Mouse (Mus musculus): ENCODE results near the gene Myo7a.

Gene Myo7a

DNA sequence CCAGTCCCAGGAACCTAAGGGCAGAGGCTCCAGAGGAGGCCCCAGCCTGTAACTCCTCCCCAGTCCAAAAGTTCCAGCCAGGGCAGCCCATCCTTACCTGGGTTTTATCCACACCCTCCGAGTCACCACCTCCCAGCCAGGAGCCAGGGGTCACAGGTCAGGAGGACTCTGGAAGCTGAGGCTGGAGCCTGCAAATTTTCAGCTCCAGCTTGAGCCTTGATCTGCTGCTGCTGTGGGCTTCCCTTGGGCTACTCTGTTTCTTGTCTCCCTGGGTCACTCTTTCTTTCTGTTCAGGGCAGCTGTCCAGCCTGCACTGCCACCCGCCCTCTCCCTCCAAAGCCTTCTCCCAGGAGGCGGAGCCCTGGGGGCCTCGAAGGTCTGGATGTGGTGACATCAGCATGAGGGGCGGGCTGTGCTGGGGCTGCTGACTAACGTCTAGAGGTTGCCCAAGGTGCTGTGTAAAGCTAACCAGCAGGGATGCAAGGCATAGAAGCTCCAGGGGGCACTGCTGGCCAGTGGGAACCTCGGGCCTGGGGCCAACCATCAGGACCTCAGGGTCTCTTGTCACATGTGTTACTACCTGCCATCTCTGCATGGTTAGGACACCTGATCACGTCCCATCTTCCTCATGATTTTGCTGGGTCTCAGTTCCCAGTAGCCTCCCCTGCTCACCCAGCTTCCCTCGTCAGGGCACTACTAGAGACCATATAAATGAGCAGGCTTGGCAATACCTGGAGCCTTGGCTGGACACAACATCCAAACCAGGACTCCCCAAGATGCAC lies at the start of gene Myo7a:
Myo7a (minus strand) TSS at position 346 of the 782 bp plus-strand sequence.
- in situ Hi-C loops (cut with MboI, MseI): loop anchor here (5.0 kb wide), 1 partner anchor 52 kb away; no protein-coding TSS in a partner anchor

DNA sequence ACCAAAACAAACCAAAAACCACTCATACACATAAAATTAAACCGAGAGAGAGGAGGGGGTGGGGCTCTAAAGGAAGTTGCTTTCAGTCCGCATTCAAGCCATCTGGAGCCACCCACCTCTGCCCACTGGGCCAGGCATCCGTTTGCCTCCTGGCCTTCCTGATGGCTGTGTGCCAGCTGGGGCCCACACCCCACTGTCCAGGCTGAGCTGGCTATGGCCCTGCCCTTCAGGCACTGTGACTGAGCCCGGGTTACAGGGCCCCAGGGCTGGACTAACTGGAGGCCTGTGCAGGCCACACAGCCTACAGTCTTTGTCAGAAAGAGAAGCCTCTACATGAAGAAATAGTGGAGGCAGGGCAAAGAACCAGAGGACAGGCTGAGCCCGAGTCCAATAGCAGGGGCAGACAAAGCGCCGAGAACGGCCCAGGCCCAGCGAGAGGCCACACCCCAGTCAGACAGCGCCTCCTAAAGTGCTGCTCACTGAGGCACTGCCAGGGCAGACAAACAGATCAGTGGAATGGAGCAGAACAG lies 45.7 kb upstream of the Myo7a start:
- in situ Hi-C loops (cut with MboI, MseI): no loop called here

DNA sequence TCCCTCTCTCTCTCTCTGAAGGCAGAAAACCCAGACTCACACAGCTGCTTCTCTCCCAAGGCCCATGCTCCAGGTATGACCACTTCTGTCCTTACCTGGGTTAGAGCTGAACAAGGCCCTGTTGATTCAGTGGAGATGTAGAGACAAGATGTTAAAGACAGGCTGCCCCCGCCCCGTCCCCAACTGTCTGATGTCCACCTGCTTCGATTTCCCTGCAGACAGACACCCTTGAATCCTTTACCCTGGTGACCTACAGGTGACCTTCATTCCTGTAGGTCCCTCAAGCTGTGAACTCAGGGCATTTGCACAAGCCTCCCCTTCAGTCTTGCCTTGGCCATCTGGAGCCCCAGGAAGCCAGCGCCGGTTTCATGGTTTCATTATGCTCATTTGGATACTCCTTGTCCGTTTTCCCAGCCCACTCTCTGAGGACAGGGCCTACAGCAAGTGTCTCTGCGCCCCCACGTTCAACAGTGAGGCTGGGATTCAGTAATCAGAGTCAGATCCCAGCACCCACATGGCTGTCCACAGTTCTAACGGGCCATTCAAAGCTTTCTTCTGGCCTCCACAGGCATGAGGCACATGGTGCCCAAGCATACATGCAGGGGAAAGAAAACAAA lies 45.2 kb upstream of the Myo7a start:
- in situ Hi-C loops (cut with MboI, MseI): no loop called here

DNA sequence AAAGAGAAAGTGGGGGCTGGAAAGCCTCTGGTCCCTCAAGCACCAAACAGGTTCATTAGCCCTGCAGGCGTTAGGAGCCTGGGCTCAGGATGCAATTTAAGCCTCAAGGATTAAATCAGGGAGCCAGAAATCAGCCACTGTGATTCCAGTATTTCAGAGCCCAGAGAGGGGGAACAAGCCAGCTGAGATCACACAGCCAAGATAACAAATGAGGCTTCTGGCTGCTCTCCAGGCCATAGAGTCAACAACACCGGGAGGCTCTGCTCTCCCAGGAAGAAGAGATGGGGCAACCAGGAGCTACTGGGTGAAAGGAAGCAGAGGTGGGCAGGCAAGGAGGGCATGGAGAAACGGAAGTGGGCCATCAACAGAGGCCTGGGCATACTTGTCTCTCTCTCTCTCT lies 44.4 kb upstream of the Myo7a start:
- in situ Hi-C loops (cut with MboI, MseI): no loop called here

DNA sequence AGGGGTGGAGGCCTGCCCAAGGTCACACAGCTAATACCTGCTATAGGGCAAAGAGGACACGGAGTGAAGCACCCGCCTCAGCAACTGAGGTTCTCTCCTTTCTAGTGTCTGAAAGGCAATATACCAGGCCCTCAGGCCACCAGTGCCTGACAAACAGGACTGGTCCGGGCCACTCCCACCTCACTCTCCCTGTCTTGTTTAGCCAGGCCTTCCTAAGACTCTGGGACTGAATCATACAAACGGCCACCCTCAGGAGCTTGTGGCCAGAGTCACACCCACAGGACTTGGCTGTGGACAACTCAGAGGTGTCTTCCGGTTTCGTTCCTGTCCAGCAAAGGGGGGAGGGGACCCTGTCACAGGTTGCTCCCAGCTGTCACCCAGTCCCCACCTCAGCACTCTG lies 42.9 kb upstream of the Myo7a start:
- in situ Hi-C loops (cut with MboI, MseI): no loop called here

DNA sequence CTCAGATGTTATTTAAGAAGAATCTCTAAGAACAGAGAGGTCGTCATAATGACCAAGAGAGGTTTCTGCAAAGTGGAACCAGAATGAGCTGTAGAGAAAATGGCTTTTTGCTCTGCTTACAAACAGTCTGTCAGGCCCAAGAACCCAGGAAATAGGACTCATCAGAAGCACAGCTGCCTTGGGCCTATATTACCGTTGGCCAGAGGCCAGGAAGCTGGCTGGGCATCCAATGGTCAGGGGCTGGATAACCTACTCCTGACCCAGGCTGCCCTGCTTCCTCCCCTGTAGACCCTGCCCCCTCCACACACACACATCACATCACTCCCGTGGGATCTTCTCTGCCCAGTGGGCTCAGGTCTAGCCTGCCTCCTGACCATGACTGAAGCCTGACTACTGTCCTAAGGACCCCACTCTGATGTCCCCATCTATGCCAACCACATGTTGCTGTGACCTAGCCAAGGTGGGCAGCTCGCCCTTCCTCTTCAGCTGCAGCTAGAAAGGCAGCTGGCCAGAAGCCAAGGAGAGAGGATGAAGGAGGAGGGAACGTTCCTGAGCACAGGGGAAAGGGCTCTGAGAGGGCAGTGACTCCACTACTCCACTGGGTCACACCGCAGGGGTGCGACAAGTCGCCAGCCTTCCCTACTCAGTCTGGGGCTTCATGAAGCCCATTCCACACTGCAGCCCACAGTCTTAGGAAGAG lies 40.9 kb upstream of the Myo7a start:
- in situ Hi-C loops (cut with MboI, MseI): no loop called here

DNA sequence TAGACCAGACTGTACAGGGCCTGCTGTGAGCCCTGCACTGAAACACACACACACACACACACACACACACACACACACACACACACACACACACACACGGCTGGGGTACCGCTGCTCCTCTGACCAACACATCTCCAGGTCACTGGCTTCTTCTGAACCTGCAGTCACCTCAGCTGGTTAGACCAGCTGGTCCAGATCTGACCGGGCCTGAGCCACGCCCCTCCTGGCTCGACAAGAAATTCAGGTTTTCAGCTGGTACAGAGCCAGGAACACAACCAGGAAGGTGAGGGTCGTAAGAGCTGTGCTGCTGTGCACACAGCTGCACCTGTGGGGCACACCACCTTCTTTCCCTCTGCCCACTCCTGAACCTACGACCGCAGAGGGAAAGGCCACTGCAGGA lies 39.2 kb upstream of the Myo7a start:
- in situ Hi-C loops (cut with MboI, MseI): no loop called here

DNA sequence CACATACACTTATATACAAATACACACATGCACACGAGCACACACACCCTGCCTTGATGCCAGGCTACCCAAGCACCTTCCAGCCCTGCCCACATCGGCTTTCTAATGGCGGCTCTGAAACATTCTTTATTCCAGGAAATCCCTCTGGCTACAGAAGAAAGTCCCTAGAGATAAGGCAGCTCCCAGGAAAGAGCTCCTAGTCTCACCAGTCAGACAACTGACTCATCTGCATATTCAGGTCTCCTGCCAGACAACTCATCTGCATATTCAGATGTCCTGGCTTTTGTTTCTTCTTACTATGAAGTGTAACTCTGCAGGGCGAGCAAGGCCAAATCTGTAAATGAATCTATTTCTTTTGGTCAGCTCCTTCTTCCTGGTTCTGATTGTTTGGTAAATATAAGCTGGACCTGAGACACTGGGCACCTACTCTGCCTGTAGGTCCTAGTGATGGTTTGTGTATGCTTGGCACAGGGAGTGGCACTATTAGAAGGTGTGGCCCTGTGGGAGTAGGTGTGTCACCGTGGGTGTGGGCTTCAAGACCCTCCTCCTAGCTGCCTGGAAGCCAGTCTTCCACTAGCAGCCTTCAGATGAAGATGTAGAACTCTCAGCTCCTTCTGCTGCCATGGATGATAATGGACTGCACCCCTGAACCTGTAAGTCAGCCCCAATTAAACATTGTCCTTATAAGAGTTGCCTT lies 38.5 kb upstream of the Myo7a start:
- in situ Hi-C loops (cut with MboI, MseI): no loop called here

DNA sequence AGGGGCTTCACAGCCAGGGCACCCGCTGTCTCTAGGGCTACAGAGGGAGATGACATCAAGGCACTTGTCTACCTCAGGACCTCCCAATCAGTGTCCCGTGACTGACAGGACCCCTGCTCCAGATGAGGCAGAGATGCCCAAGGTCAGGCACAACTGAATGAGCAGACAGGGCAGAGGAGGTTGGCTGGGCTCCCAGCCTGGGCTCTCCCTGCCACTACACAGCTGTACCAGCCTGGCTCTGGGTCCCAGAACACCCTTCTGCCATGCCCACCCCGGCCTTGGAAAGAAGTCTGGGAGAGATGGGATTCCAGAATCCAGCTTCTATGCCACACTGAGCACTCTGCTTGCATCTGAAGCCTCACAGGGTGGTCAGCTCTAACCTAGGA lies 36.9 kb upstream of the Myo7a start:
- in situ Hi-C loops (cut with MboI, MseI): no loop called here

DNA sequence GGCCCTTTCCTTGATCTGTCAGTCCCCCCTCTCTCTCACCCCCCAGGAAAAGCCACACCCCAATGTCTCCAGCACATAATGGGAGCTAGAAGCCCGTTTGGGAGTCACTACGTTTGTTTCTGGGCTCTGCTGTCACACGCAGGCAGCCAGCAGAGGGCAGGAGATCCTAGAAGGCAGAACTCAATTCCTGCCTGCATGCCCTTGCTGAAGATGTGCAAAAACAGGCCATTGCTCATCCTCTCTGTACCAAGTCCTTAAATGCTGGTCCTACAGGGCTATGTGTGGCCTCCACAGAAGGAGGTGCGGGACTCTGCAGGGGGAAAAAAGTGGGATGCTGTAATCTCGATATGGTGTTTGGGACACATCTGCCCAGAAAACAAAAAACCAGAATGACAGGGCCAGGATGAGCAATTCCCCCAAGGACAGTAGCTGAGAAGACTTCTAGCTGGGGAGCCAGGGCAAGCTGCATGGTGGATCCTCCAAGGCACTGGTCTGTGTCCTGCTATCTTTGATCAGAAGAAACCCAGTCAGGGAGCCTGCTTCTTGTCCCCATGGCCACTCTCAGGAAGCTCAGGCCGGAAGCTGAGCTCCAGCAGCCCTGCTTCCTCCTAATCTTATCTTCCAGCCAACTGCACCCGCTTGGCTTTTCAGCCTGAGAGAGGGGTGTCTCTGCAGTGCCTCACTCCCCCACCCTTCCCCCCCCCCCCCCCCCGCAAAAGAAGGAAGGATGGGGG lies 36.4 kb upstream of the Myo7a start:
- in situ Hi-C loops (cut with MboI, MseI): no loop called here

DNA sequence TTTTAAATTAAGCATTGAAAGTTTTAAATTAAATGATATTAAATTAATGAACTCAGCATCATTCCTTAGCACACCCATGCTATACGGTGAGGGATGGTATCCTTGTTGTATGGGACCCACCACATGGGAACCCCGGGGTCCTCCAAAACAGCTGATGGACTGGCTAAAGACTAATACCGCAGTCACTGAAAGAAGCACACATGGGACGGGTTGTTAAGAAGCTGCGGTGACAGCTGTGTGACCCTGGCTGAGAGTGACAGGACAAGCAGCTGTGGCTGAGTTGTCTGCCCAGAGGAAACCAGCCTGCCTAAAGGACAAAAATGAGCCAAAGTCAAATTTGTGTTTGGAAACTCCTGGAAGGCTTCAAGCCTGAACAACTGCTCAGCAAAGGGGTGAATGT lies 34.6 kb upstream of the Myo7a start:
- in situ Hi-C loops (cut with MboI, MseI): no loop called here

DNA sequence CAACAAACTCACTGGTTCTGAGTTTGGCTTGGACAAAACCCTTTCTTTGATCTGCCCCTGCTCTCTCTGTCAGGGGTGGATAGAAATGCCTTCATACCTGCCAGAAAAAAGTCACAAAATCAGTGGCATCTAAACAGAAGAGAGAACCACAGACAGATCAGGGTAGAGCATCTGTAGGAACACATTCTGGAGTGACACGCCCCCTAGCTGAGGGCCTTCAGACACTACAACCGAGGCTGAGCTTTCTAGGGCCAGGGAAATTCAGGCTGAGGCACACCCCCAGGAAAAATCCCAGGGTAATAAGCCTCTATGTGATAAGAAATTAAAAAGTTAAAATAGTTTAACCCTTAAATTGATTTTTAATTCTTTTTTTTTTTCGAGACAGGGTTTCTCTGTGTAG lies 34.0 kb upstream of the Myo7a start:
- in situ Hi-C loops (cut with MboI, MseI): no loop called here

DNA sequence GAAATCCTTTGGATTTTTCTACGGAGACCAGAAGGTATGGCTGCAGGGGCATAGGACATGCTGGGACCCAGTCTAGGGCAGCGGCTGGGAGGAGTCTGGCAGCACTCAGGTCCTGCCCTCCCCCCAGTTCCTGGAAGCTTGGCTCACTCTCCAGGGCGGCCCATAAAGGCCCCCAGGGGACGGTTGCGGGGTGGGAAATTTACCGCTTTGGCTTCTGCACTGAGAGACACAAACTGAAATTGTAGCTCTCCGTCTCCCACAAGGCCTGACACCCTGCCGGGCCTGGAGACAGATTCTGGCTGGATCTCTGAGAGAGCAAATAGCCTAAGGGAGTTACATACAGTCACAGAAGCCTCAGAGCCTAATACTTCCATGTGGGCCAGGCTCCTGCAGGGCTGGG lies 33.1 kb upstream of the Myo7a start:
- in situ Hi-C loops (cut with MboI, MseI): no loop called here

DNA sequence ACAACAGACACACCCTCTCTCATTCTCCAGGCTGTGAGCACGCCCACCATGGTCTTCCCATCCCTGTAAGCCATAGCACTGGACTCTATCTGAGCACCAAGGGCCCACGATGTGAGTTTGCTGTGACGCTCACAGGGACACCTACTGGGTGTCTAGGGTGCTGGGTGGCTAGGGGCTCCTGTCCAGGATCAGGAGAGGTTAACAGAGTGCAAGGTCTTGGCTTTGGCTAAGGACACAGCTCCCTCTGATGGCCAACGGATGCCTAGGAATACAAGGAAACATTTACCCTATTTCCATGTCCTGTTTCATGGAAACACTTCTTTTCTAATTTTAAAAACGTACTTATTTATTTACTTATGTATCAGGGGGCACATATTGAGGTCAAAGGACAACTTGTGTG lies 31.2 kb upstream of the Myo7a start:
- in situ Hi-C loops (cut with MboI, MseI): no loop called here

DNA sequence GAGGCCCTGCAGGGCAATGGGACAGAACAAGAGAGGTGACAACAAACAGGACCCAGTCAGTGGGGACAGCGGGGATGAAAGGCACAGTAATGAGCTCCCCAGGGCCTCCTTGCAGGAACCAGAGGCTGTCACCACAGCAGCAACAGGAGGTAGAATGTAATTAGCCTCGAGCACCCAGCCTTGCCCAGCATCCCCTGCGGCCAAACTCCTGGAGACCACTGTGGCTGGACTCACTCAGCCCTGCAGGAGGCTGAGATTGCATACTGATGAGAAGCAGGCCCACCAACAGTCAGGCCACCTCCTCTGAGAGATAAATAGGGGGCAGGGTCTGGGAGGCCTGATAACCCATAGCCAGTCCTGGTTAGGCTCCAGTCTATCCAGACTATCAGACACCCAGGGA lies 30.5 kb upstream of the Myo7a start:
- in situ Hi-C loops (cut with MboI, MseI): loop anchor here in 1 of 2 experiments (10.0 kb wide), 1 partner anchor 605 kb away; no protein-coding TSS in a partner anchor

DNA sequence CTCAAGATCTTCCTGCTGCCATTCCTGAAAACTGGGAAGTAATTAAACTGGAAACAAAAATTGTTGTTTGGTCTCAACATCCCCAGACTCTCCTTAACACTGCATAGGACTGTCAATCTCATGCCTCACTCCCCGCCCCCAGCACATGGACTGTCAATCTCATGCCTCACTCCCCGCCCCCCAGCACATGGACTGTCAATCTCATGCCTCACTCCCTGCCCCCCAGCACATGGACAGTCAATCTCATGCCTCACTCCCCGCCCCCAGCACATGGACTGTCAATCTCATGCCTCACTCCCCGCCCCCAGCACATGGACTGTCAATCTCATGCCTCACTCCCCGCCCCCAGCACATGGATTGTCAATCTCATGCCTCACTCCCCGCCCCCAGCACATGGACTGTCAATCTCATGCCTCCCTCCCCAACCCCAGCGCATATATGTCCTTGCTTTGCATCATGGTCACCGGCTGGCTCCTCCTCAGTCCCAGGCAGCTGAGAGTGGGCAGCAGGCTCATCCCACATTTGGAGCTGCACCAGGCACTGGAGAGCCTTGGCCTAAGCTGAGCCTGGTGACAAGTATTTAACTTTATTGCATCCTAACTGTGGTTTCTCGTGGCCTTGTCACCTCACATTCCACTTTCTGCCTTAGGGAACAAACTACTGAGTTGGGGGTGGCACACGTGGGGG lies 29.5 kb upstream of the Myo7a start:
- in situ Hi-C loops (cut with MboI, MseI): loop anchor here in 1 of 2 experiments (10.0 kb wide), 1 partner anchor 606 kb away; no protein-coding TSS in a partner anchor

DNA sequence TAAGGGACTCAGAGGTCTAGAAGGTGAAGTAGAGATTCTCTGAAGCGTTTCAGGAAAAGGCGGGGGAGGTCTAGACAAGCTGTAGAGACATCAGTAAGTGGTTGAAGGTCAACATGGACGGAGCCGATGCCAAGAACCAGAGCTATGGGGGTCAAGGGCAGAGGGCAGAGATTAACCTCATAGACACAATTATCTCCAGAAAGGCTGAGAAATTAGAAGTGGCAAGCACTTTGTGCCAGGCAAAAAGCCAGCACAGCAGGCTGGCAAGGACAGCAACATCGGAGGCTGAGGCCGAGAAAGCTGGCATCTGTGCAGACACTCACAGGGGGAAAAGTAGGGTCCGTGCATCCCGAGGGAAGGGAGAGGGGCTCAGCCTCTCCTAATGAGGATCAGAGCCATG lies 28.4 kb upstream of the Myo7a start:
- in situ Hi-C loops (cut with MboI, MseI): loop anchor here in 1 of 2 experiments (10.0 kb wide), 1 partner anchor 607 kb away; no protein-coding TSS in a partner anchor

DNA sequence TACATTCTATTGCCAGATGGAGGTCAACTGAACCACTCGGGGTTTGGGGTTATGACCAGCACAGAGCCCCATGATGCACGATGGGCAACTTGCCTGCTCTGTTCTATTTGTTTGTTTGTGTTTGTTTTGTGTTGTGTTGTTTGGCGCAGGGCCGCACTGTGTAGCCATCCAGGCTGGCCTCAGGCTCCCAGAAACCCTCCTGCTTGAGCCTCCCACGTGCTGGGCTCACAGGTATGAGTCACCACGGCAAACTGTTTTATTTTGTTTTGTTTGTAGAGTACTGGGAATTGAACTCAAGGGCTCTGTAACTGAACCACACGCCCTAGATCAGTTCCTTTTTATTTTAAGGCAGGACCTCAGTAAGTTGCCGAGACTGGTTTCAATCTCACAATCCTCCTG lies 27.1 kb upstream of the Myo7a start:
- in situ Hi-C loops (cut with MboI, MseI): loop anchor here in 1 of 2 experiments (10.0 kb wide), 1 partner anchor 608 kb away; no protein-coding TSS in a partner anchor

DNA sequence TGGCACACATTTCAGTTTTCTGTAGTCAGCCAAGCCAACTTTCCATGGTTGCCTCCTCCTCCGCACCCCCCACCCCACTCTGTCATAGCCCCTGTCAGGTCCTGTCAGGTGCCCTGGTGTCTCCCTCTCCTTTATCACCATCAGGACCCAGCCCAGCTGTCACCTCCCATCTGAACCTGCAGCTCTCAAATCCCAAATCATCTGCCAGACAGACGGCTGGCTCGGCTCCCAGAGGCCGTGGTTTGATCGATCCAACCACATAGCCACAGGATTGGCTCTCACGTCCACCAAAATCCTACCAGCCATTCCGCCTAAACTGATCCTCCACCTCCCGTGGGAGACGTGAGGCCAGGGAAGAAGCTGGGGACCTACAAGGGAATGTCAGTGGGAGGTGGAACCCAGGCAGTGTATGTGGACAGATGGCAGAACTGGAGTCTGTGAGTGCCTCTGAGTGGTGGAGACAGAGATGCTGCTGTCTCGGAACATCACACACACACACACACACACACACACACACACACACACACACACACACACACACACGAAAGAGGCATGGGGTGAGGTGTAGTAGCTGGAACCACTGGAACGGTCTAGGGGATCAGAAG lies 26.6 kb upstream of the Myo7a start:
- in situ Hi-C loops (cut with MboI, MseI): loop anchor here in 1 of 2 experiments (10.0 kb wide), 1 partner anchor 609 kb away; no protein-coding TSS in a partner anchor

DNA sequence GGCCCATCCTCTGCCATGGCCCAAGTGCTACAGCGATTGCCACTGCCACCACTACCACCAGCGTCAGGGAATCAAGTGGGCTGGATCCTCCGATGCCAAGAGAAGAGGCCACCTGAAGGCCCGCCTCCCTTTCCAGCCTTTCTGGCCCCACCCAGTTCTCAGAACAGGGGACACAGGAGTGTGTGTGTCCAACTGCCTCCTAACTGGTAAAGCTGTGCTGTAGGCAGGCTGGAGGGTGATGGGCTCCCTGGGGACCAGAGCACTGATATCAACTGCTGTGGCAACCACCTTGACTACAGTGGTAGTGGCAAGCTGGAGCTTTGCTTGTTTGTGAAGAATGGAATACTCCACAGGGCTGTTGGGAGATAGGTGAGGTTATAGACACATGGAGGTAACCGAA lies 26.1 kb upstream of the Myo7a start, which contains the start of gene Omp:
Omp (minus strand) TSS at position 101 of the 400 bp plus-strand sequence.
- in situ Hi-C loops (cut with MboI, MseI): loop anchor here in 1 of 2 experiments (10.0 kb wide), 1 partner anchor 609 kb away; no protein-coding TSS in a partner anchor
